Mouse (Mus musculus): Measurements from ENCODE around the gene Pxmp4. TPM values are rescaled to one million over a fixed set of nuclear protein-coding genes. Genes with fewer than 3 reads are reported as not detected.

The Pxmp4 gene
- total RNA-seq, 2 experiments from 2014 or later, result 29.8 to 34.2 TPM

- no peak for DNase-seq (ENCODE audit: low spot score in 2 of 2)
Measured at GRCm38 (mm10) chr2:154574271-154574670, 29.2 kb downstream of the Pxmp4 start.

GRCm38 (mm10) chr2:154572996-154573395 is 30.5 kb downstream of the Pxmp4 start:
- no peak for DNase-seq (ENCODE audit: low spot score in 2 of 2)

GRCm38 (mm10) chr2:154571976-154572375 is 31.5 kb downstream of the Pxmp4 start:
- DNase-seq (ENCODE audit: low spot score in 2 of 2), result no peak

GRCm38 (mm10) chr2:154571266-154571665 is 32.2 kb downstream of the Pxmp4 start:
- DNase-seq (ENCODE audit: low spot score in 2 of 2), result no peak

- DNase-seq (ENCODE audit: low spot score in 2 of 2), result no peak
Measured at GRCm38 (mm10) chr2:154570666-154571065, 32.8 kb downstream of the Pxmp4 start.

- peak; percentile 91 for DNase-seq (ENCODE audit: low spot score in 2 of 2)
Measured at GRCm38 (mm10) chr2:154569836-154570286, 33.6 kb downstream of the Pxmp4 start, which contains the start of gene E2f1. E2f1 (minus strand) TSS chr2:154569892.

- DNase-seq (ENCODE audit: low spot score in 2 of 2), result peak; percentile 37 to 51
Measured at GRCm38 (mm10) chr2:154569071-154569748, 34.3 kb downstream of the Pxmp4 start.

GRCm38 (mm10) chr2:154568329-154569070 is 35.0 kb downstream of the Pxmp4 start:
- DNase-seq (ENCODE audit: low spot score in 2 of 2), result no peak

GRCm38 (mm10) chr2:154567766-154568165 is 35.7 kb downstream of the Pxmp4 start:
- DNase-seq (ENCODE audit: low spot score in 2 of 2), result no peak

- no peak for DNase-seq (ENCODE audit: low spot score in 2 of 2)
Measured at GRCm38 (mm10) chr2:154566641-154567040, 36.9 kb downstream of the Pxmp4 start.

- no peak for DNase-seq (ENCODE audit: low spot score in 2 of 2)
Measured at GRCm38 (mm10) chr2:154565562-154565961, 37.9 kb downstream of the Pxmp4 start.

GRCm38 (mm10) chr2:154563612-154564170 is 39.8 kb downstream of the Pxmp4 start:
- no peak for DNase-seq (ENCODE audit: low spot score in 2 of 2)

- DNase-seq (ENCODE audit: low spot score in 2 of 2), result no peak
Measured at GRCm38 (mm10) chr2:154558264-154559039, 45.1 kb downstream of the Pxmp4 start, which contains the start of gene Necab3. Necab3 (minus strand) TSS chr2:154558890.

- no peak for DNase-seq (ENCODE audit: low spot score in 2 of 2)
Measured at GRCm38 (mm10) chr2:154557184-154557832, 46.2 kb downstream of the Pxmp4 start.

GRCm38 (mm10) chr2:154555235-154555634 is 48.3 kb downstream of the Pxmp4 start:
- DNase-seq (ENCODE audit: low spot score in 2 of 2), result no peak

GRCm38 (mm10) chr2:154552424-154552907 is 51.0 kb downstream of the Pxmp4 start:
- DNase-seq (ENCODE audit: low spot score in 2 of 2), result peak; percentile 26 to 51

GRCm38 (mm10) chr2:154551927-154552326 is 51.6 kb downstream of the Pxmp4 start:
- DNase-seq (ENCODE audit: low spot score in 2 of 2), result no peak

GRCm38 (mm10) chr2:154551476-154551875 is 52.0 kb downstream of the Pxmp4 start, which contains the start of gene Actl10:
Actl10 (plus strand) TSS chr2:154551776.
- DNase-seq (ENCODE audit: low spot score in 2 of 2), result no peak

GRCm38 (mm10) chr2:154550937-154551336 is 52.6 kb downstream of the Pxmp4 start:
- no peak for DNase-seq (ENCODE audit: low spot score in 2 of 2)

GRCm38 (mm10) chr2:154549886-154550189 is 53.7 kb downstream of the Pxmp4 start:
- DNase-seq (ENCODE audit: low spot score in 2 of 2), result no peak

Data from adrenal gland, postnatal 4 days (tissue).